Mouse (Mus musculus): ENCODE data around the gene Klc3. TPM values are rescaled to one million over a fixed set of nuclear protein-coding genes. Genes with fewer than 3 reads are reported as not detected.

The Klc3 gene
- 5.1 and 6.3 TPM in 2 replicates for polyA plus RNA-seq (2015; fragmentation: Nextera tagmentation; extraction: Ambion mirVana)

- H3K9me3 ChIP-seq (replicated peaks): peaks cover 5% of the 10 kb centered on the region; the same call in 1 of the 2 replicates
- H3K27ac ChIP-seq: no peak within 1 kb of the TSS
- peak within 1 kb of the TSS; percentile 58 for H3K9ac ChIP-seq
- peaks cover 64% of the 10 kb centered on the region for H3K27me3 ChIP-seq
- peaks cover 25% of the 10 kb centered on the region for H3K4me1 ChIP-seq
- 1% methylated on average over 62 of the region's 62 CpGs for WGBS
- ATAC-seq (replicated peaks; ENCODE audit: low FRiP score): peak; percentile 50
- H3K4me2 ChIP-seq: peak within 1 kb of the TSS; percentile 98
- no peaks in the 10 kb centered on the region for H3K36me3 ChIP-seq
- peak within 1 kb of the TSS; percentile 67 for H3K4me3 ChIP-seq (replicated peaks)
Measured at GRCm38 (mm10) chr7:19403731-19404296, at the start of gene Klc3. Gene Klc3 (minus strand): TSS chr7:19404104.

- peaks cover 76% of the 10 kb centered on the region for H3K36me3 ChIP-seq
- no peak overlapping the region for H3K4me2 ChIP-seq
- 0 out of 2 replicates have a peak overlapping the region, but pooled peaks have one; percentile 3 for H3K27ac ChIP-seq
- no peaks in the 10 kb centered on the region for H3K4me1 ChIP-seq
- H3K9me3 ChIP-seq (replicated peaks): no peaks in the 10 kb centered on the region
- 77% methylated on average over 12 of the region's 12 CpGs for WGBS
- no peak for ATAC-seq (replicated peaks; ENCODE audit: low FRiP score)
- H3K4me3 ChIP-seq (replicated peaks): no peak overlapping the region
- no peak overlapping the region for H3K9ac ChIP-seq
- no peaks in the 10 kb centered on the region for H3K27me3 ChIP-seq
Measured at GRCm38 (mm10) chr7:19449165-19449564, 45.3 kb upstream of the Klc3 start.

- H3K4me1 ChIP-seq: peaks cover 4% of the 10 kb centered on the region
- no peaks in the 10 kb centered on the region for H3K9me3 ChIP-seq (replicated peaks)
- no peaks in the 10 kb centered on the region for H3K27me3 ChIP-seq
- 96% methylated on average over 16 of the region's 16 CpGs for WGBS
- no peak overlapping the region for H3K27ac ChIP-seq
- no peak overlapping the region for H3K4me2 ChIP-seq
- H3K36me3 ChIP-seq: peaks cover 85% of the 10 kb centered on the region
- H3K4me3 ChIP-seq (replicated peaks): no peak overlapping the region
- H3K9ac ChIP-seq: no peak overlapping the region
- ATAC-seq (replicated peaks; ENCODE audit: low FRiP score): no peak
Measured at GRCm38 (mm10) chr7:19447689-19448088, 43.8 kb upstream of the Klc3 start.

GRCm38 (mm10) chr7:19444801-19445200 is 40.9 kb upstream of the Klc3 start:
- WGBS: 74% methylated on average over 12 of the region's 12 CpGs
- Histone ChIP-seq H3K4me3 (replicated peaks) (no peak overlapping the region), H3K27ac (no peak overlapping the region), H3K4me1 (peaks cover 4% of the 10 kb centered on the region), H3K9me3 (replicated peaks) (no peaks in the 10 kb centered on the region), H3K9ac (no peak overlapping the region), H3K36me3 (peaks cover 87% of the 10 kb centered on the region), H3K27me3 (no peaks in the 10 kb centered on the region), H3K4me2 (no peak overlapping the region)
- no peak for ATAC-seq (replicated peaks; ENCODE audit: low FRiP score)

- Histone ChIP-seq H3K27me3 (no peaks in the 10 kb centered on the region), H3K36me3 (peaks cover 88% of the 10 kb centered on the region), H3K4me2 (no peak overlapping the region), H3K9ac (no peak overlapping the region), H3K27ac (0 out of 2 replicates have a peak overlapping the region, but pooled peaks have one; percentile 32), H3K4me3 (replicated peaks) (no peak overlapping the region), H3K9me3 (replicated peaks) (no peaks in the 10 kb centered on the region), H3K4me1 (peaks cover 4% of the 10 kb centered on the region)
- peak; percentile 72; the same call in 1 of the 2 replicates for ATAC-seq (replicated peaks; ENCODE audit: low FRiP score)
- WGBS: 25% methylated on average over 3 of the region's 3 CpGs
Measured at GRCm38 (mm10) chr7:19443344-19443743, 39.4 kb upstream of the Klc3 start.

GRCm38 (mm10) chr7:19441448-19442091 is 37.7 kb upstream of the Klc3 start:
- Histone ChIP-seq H3K27me3 (no peaks in the 10 kb centered on the region), H3K27ac (no peak overlapping the region), H3K9ac (no peak overlapping the region), H3K4me3 (replicated peaks) (no peak overlapping the region), H3K36me3 (peaks cover 91% of the 10 kb centered on the region), H3K9me3 (replicated peaks) (no peaks in the 10 kb centered on the region), H3K4me2 (no peak overlapping the region), H3K4me1 (peaks cover 4% of the 10 kb centered on the region)
- ATAC-seq (replicated peaks; ENCODE audit: low FRiP score): no peak
- WGBS: 75% methylated on average over 9 of the region's 9 CpGs

GRCm38 (mm10) chr7:19437048-19437447 is 33.1 kb upstream of the Klc3 start:
- no peak for ATAC-seq (replicated peaks; ENCODE audit: low FRiP score)
- Histone ChIP-seq H3K27ac (no peak overlapping the region), H3K36me3 (peaks cover 99% of the 10 kb centered on the region), H3K4me2 (no peak overlapping the region), H3K27me3 (no peaks in the 10 kb centered on the region), H3K9ac (no peak overlapping the region), H3K4me3 (replicated peaks) (no peak overlapping the region), H3K4me1 (no peaks in the 10 kb centered on the region), H3K9me3 (replicated peaks) (peaks cover 4% of the 10 kb centered on the region; the same call in 1 of the 2 replicates)
- WGBS: 78% methylated on average over 9 of the region's 9 CpGs

- WGBS: 98% methylated on average over 2 of the region's 2 CpGs
Measured at GRCm38 (mm10) chr7:19436276-19436675, 32.4 kb upstream of the Klc3 start.

GRCm38 (mm10) chr7:19432475-19432874 is 28.6 kb upstream of the Klc3 start:
- no peak for ATAC-seq (replicated peaks; ENCODE audit: low FRiP score)
- 95% methylated on average over 2 of the region's 2 CpGs for WGBS
- Histone ChIP-seq H3K36me3 (peaks cover 100% of the 10 kb centered on the region), H3K9ac (no peak overlapping the region), H3K4me2 (no peak overlapping the region), H3K9me3 (replicated peaks) (peaks cover 4% of the 10 kb centered on the region; the same call in 1 of the 2 replicates), H3K4me3 (replicated peaks) (no peak overlapping the region), H3K4me1 (no peaks in the 10 kb centered on the region), H3K27ac (no peak overlapping the region), H3K27me3 (no peaks in the 10 kb centered on the region)

More at GRCm38 (mm10) chr7:19436276-19436675, 32.4 kb upstream of the Klc3 start:
- H3K36me3 ChIP-seq: peaks cover 99% of the 10 kb centered on the region
- no peak for ATAC-seq (replicated peaks; ENCODE audit: low FRiP score)
- no peaks in the 10 kb centered on the region for H3K4me1 ChIP-seq
- H3K9me3 ChIP-seq (replicated peaks): peaks cover 4% of the 10 kb centered on the region; the same call in 1 of the 2 replicates
- H3K9ac ChIP-seq: no peak overlapping the region
- H3K27ac ChIP-seq: no peak overlapping the region
- no peaks in the 10 kb centered on the region for H3K27me3 ChIP-seq
- H3K4me3 ChIP-seq (replicated peaks): no peak overlapping the region
- H3K4me2 ChIP-seq: no peak overlapping the region

- Histone ChIP-seq H3K27me3 (no peaks in the 10 kb centered on the region), H3K4me1 (no peaks in the 10 kb centered on the region), H3K36me3 (peaks cover 100% of the 10 kb centered on the region), H3K4me2 (no peak overlapping the region), H3K9me3 (replicated peaks) (peaks cover 4% of the 10 kb centered on the region; the same call in 1 of the 2 replicates), H3K27ac (no peak overlapping the region), H3K4me3 (replicated peaks) (no peak overlapping the region), H3K9ac (no peak overlapping the region)
- 89% methylated on average over 6 of the region's 6 CpGs for WGBS
- ATAC-seq (replicated peaks; ENCODE audit: low FRiP score): no peak
Measured at GRCm38 (mm10) chr7:19430402-19430801, 26.5 kb upstream of the Klc3 start.

GRCm38 (mm10) chr7:19429726-19430125 is 25.8 kb upstream of the Klc3 start:
- H3K9ac ChIP-seq: no peak overlapping the region
- no peak for ATAC-seq (replicated peaks; ENCODE audit: low FRiP score)
- no peak overlapping the region for H3K4me3 ChIP-seq (replicated peaks)
- no peak overlapping the region for H3K4me2 ChIP-seq
- peaks cover 100% of the 10 kb centered on the region for H3K36me3 ChIP-seq
- H3K27ac ChIP-seq: no peak overlapping the region
- no peaks in the 10 kb centered on the region for H3K4me1 ChIP-seq
- 78% methylated on average over 8 of the region's 8 CpGs for WGBS
- peaks cover 4% of the 10 kb centered on the region; the same call in 1 of the 2 replicates for H3K9me3 ChIP-seq (replicated peaks)
- H3K27me3 ChIP-seq: no peaks in the 10 kb centered on the region

- Histone ChIP-seq H3K27ac (no peak overlapping the region), H3K9ac (no peak overlapping the region), H3K4me3 (replicated peaks) (no peak overlapping the region), H3K27me3 (no peaks in the 10 kb centered on the region), H3K4me1 (no peaks in the 10 kb centered on the region), H3K4me2 (no peak overlapping the region), H3K36me3 (peaks cover 84% of the 10 kb centered on the region), H3K9me3 (replicated peaks) (peaks cover 4% of the 10 kb centered on the region; the same call in 1 of the 2 replicates)
- WGBS: 72% methylated on average over 15 of the region's 15 CpGs
- ATAC-seq (replicated peaks; ENCODE audit: low FRiP score): no peak
Measured at GRCm38 (mm10) chr7:19427999-19428650, 24.2 kb upstream of the Klc3 start.
